Mouse (Mus musculus) embryonic facial prominence, embryonic 10.5 days (tissue): ENCODE results near the gene Adgrl2. TPM values are rescaled to one million over a fixed set of nuclear protein-coding genes. Genes with fewer than 3 reads are reported as not detected.

Source experiments
- DNase-seq: peaks from one replicate; pipeline ENCODE4 v3.0.0-alpha.2; 2017; ENCODE audit warnings: low spot score
- H3K27ac ChIP-seq: fragments of 300-500 bp; sonication (generic); replicated peaks from 2 replicates; pipeline ENCODE4 v1.5.1; 2016; ENCODE audit warnings: mild to moderate bottlenecking
- H3K27me3 ChIP-seq: fragments of 300-500 bp; sonication (generic); replicated peaks from 2 replicates; pipeline ENCODE4 v1.6.1; 2016; ENCODE audit warnings: low read depth, mild to moderate bottlenecking; ENCODE audit not compliant: poor library complexity, severe bottlenecking
- H3K36me3 ChIP-seq: fragments of 300-500 bp; sonication (generic); replicated peaks from 2 replicates; pipeline ENCODE4 v1.6.1; 2016; ENCODE audit warnings: mild to moderate bottlenecking, moderate library complexity
- H3K4me1 ChIP-seq: fragments of 300-500 bp; sonication (generic); 2 replicates; pipeline ENCODE4 v1.6.1; 2016
- H3K4me3 ChIP-seq: fragments of 300-500 bp; sonication (generic); 2 replicates; pipeline ENCODE4 v1.5.1; 2016; ENCODE audit warnings: mild to moderate bottlenecking, moderate library complexity
- H3K9me3 ChIP-seq: fragments of 300-500 bp; sonication (generic); 2 replicates; pipeline ENCODE4 v1.6.1; 2016; ENCODE audit warnings: mild to moderate bottlenecking
- WGBS: fragments of 180-500 bp; shearing (Covaris S2); methylation state at CpG from one replicate; pipeline ENCODE4 v1.1.7; 2016; 5-methylcytosine and 5-hydroxymethylcytosine counted together
- polyA plus RNA-seq: library from polyadenylated mRNA; unstranded; fragments of >200 nt; fragmentation: Nextera tagmentation; extraction: Ambion mirVana; gene quantifications from 2 replicates; pipeline ENCODE4 v1.2.1, GENCODE M21; 2016

Adgrl2 gene
- polyA plus RNA-seq, 1 experiment from 2014 or later: 77.6 TPM

- DNase-seq: no peak
- Histone ChIP-seq H3K36me3 (peaks cover 16% of the 10 kb centered on the region; the same call in 1 of the 2 replicates), H3K4me1 (peaks cover 17% of the 10 kb centered on the region), H3K27ac (no peak overlapping the region), H3K4me3 (no peak overlapping the region), H3K9me3 (no peaks in the 10 kb centered on the region), H3K27me3 (no peaks in the 10 kb centered on the region)
- WGBS: 82% methylated on average over 14 of the region's 14 CpGs
These were observed 77.2 kb downstream of the Adgrl2 start for GRCm38 (mm10) chr3:148912944-148913684.

GRCm38 (mm10) chr3:148912536-148912935, 77.8 kb downstream of the Adgrl2 start:
- 90% methylated on average over 6 of the region's 6 CpGs for WGBS
- no peak overlapping the region for H3K27ac ChIP-seq

GRCm38 (mm10) chr3:148907873-148908272, 82.5 kb downstream of the Adgrl2 start:
- WGBS: 82% methylated on average over 3 of the region's 3 CpGs
- Histone ChIP-seq H3K9me3 (no peaks in the 10 kb centered on the region), H3K27me3 (no peaks in the 10 kb centered on the region), H3K4me1 (peaks cover 17% of the 10 kb centered on the region), H3K36me3 (peaks cover 21% of the 10 kb centered on the region; the same call in 1 of the 2 replicates), H3K4me3 (no peak overlapping the region), H3K27ac (no peak overlapping the region)
- DNase-seq: no peak

More at GRCm38 (mm10) chr3:148912536-148912935, 77.8 kb downstream of the Adgrl2 start:
- H3K36me3 ChIP-seq: peaks cover 19% of the 10 kb centered on the region; the same call in 1 of the 2 replicates
- no peaks in the 10 kb centered on the region for H3K9me3 ChIP-seq
- H3K27me3 ChIP-seq: no peaks in the 10 kb centered on the region
- no peak overlapping the region for H3K4me3 ChIP-seq
- no peak for DNase-seq
- peaks cover 12% of the 10 kb centered on the region for H3K4me1 ChIP-seq

- H3K27me3 ChIP-seq: no peaks in the 10 kb centered on the region
- peaks cover 17% of the 10 kb centered on the region for H3K4me1 ChIP-seq
- no peak overlapping the region; the same call in 1 of the 2 replicates for H3K27ac ChIP-seq
- H3K9me3 ChIP-seq: no peaks in the 10 kb centered on the region
- peaks cover 21% of the 10 kb centered on the region; the same call in 1 of the 2 replicates for H3K36me3 ChIP-seq
- no peak for DNase-seq
- H3K4me3 ChIP-seq: no peak overlapping the region
- 70% methylated on average over 6 of the region's 6 CpGs for WGBS
These were observed 83.2 kb downstream of the Adgrl2 start for GRCm38 (mm10) chr3:148907024-148907778.

GRCm38 (mm10) chr3:148905906-148906779, 84.2 kb downstream of the Adgrl2 start:
- DNase-seq: no peak
- H3K27ac ChIP-seq: no peak overlapping the region
- no peak overlapping the region for H3K4me3 ChIP-seq
- H3K9me3 ChIP-seq: no peaks in the 10 kb centered on the region
- H3K36me3 ChIP-seq: peaks cover 23% of the 10 kb centered on the region; the same call in 1 of the 2 replicates
- no peaks in the 10 kb centered on the region for H3K27me3 ChIP-seq
- H3K4me1 ChIP-seq: peaks cover 17% of the 10 kb centered on the region
- 84% methylated on average over 13 of the region's 13 CpGs for WGBS

GRCm38 (mm10) chr3:148905435-148905834, 84.9 kb downstream of the Adgrl2 start:
- H3K27me3 ChIP-seq: no peaks in the 10 kb centered on the region
- H3K36me3 ChIP-seq: peaks cover 20% of the 10 kb centered on the region; the same call in 1 of the 2 replicates
- H3K4me3 ChIP-seq: no peak overlapping the region
- peaks cover 17% of the 10 kb centered on the region for H3K4me1 ChIP-seq
- no peak overlapping the region for H3K27ac ChIP-seq
- no peak for DNase-seq
- no peaks in the 10 kb centered on the region for H3K9me3 ChIP-seq
- 83% methylated on average over 7 of the region's 7 CpGs for WGBS

- H3K27me3 ChIP-seq: no peaks in the 10 kb centered on the region
- 49% methylated on average over 6 of the region's 6 CpGs for WGBS
- no peak overlapping the region for H3K4me3 ChIP-seq
- H3K27ac ChIP-seq: no peak overlapping the region
- H3K4me1 ChIP-seq: peaks cover 37% of the 10 kb centered on the region
- H3K36me3 ChIP-seq: peaks cover 9% of the 10 kb centered on the region
- DNase-seq: no peak
- no peaks in the 10 kb centered on the region for H3K9me3 ChIP-seq
These were observed 90.5 kb downstream of the Adgrl2 start for GRCm38 (mm10) chr3:148899857-148900256.

GRCm38 (mm10) chr3:148899416-148899815, 90.9 kb downstream of the Adgrl2 start:
- Histone ChIP-seq H3K27me3 (no peaks in the 10 kb centered on the region), H3K9me3 (no peaks in the 10 kb centered on the region), H3K27ac (no peak overlapping the region), H3K4me3 (no peak overlapping the region), H3K4me1 (peaks cover 37% of the 10 kb centered on the region), H3K36me3 (peaks cover 10% of the 10 kb centered on the region)
- 55% methylated on average over 6 of the region's 6 CpGs for WGBS
- DNase-seq: no peak

GRCm38 (mm10) chr3:148898535-148899250, 91.7 kb downstream of the Adgrl2 start:
- peaks cover 17% of the 10 kb centered on the region for H3K36me3 ChIP-seq
- no peak for DNase-seq
- no peaks in the 10 kb centered on the region for H3K9me3 ChIP-seq
- no peak overlapping the region for H3K4me3 ChIP-seq
- WGBS: 78% methylated on average over 8 of the region's 8 CpGs
- peaks cover 37% of the 10 kb centered on the region for H3K4me1 ChIP-seq
- no peaks in the 10 kb centered on the region for H3K27me3 ChIP-seq
- no peak overlapping the region for H3K27ac ChIP-seq

GRCm38 (mm10) chr3:148896281-148896680, 94.1 kb downstream of the Adgrl2 start:
- 79% methylated on average over 10 of the region's 10 CpGs for WGBS
- peaks cover 37% of the 10 kb centered on the region for H3K4me1 ChIP-seq
- no peak for DNase-seq

GRCm38 (mm10) chr3:148895396-148896109, 94.8 kb downstream of the Adgrl2 start:
- 84% methylated on average over 13 of the region's 13 CpGs for WGBS
- H3K4me3 ChIP-seq: no peak overlapping the region
- peaks cover 18% of the 10 kb centered on the region for H3K36me3 ChIP-seq
- H3K27me3 ChIP-seq: no peaks in the 10 kb centered on the region
- no peaks in the 10 kb centered on the region for H3K9me3 ChIP-seq
- peaks cover 37% of the 10 kb centered on the region for H3K4me1 ChIP-seq
- DNase-seq: no peak
- H3K27ac ChIP-seq: no peak overlapping the region

More at GRCm38 (mm10) chr3:148896281-148896680, 94.1 kb downstream of the Adgrl2 start:
- peaks cover 17% of the 10 kb centered on the region for H3K36me3 ChIP-seq
- H3K27ac ChIP-seq: no peak overlapping the region
- no peaks in the 10 kb centered on the region for H3K27me3 ChIP-seq
- no peak overlapping the region for H3K4me3 ChIP-seq
- H3K9me3 ChIP-seq: no peaks in the 10 kb centered on the region
